Mouse (Mus musculus): ENCODE results near the gene Foxn3. TPM values are rescaled to one million over a fixed set of nuclear protein-coding genes. Genes with fewer than 3 reads are reported as not detected.

Foxn3 gene
- polyA plus RNA-seq, 1 experiment from 2014 or later, result 23.5 TPM

DNA sequence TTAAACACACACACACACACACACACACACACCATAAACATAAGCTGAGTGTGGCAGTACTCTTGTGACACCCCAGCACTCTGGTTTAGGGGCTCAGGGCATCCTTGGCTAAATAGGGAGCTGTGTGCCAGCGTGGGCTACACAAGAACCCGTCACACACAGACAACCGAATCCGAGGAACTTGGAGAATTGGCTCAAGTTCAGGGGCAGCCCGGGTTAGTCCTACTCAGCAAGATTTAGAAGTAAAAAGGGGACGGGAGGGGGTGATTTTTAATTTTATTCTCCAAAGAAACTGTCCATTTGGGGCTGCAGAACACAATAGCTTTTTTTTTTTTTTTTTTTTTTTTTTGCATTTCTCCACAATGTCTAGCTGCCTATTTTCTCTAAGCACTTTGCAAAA is 332.1 kb downstream of the Foxn3 start:
- H3K27ac ChIP-seq (ENCODE audit: low read length), result no peak overlapping the region

GRCm38 (mm10) chr12:99230783-99231048 is 332.7 kb downstream of the Foxn3 start:
- Histone ChIP-seq H3K4me2 (ENCODE audit: low read depth, low read length) (no peak overlapping the region), H3K4me3 (ENCODE audit: low read depth, low read length) (no peak overlapping the region), H3K36me3 (ENCODE audit: control insufficient read depth, insufficient read depth) (no peaks in the 10 kb centered on the region), H3K4me1 (ENCODE audit: control insufficient read depth, low read depth, low read length) (peaks cover 18% of the 10 kb centered on the region), H3K9me3 (replicated peaks; ENCODE audit: control insufficient read depth, low read length) (no peaks in the 10 kb centered on the region), H3K27me3 (ENCODE audit: control insufficient read depth, insufficient read depth, low read depth, low read length) (no peaks in the 10 kb centered on the region), H3K27ac (ENCODE audit: low read length) (no peak overlapping the region), H3K9ac (ENCODE audit: low read depth, low read length) (no peak overlapping the region)
- ATAC-seq (ENCODE audit: low read depth), result no peak
- 69% methylated on average over 5 of the region's 5 CpGs for WGBS (ENCODE audit: insufficient replicate concordance)

More for the DNA sequence above, 332.1 kb downstream of the Foxn3 start:
- H3K4me1 ChIP-seq (ENCODE audit: control insufficient read depth, low read depth, low read length), result peaks cover 18% of the 10 kb centered on the region
- H3K9me3 ChIP-seq (replicated peaks; ENCODE audit: control insufficient read depth, low read length), result no peaks in the 10 kb centered on the region
- no peak overlapping the region for H3K4me3 ChIP-seq (ENCODE audit: low read depth, low read length)
- no peaks in the 10 kb centered on the region for H3K27me3 ChIP-seq (ENCODE audit: control insufficient read depth, insufficient read depth, low read depth, low read length)
- H3K9ac ChIP-seq (ENCODE audit: low read depth, low read length), result no peak overlapping the region
- no peaks in the 10 kb centered on the region for H3K36me3 ChIP-seq (ENCODE audit: control insufficient read depth, insufficient read depth)
- H3K4me2 ChIP-seq (ENCODE audit: low read depth, low read length), result no peak overlapping the region
- 71% methylated on average over 6 of the region's 6 CpGs for whole genome bisulfite sequencing (ENCODE audit: insufficient replicate concordance)
- ATAC-seq (ENCODE audit: low read depth), result no peak

DNA sequence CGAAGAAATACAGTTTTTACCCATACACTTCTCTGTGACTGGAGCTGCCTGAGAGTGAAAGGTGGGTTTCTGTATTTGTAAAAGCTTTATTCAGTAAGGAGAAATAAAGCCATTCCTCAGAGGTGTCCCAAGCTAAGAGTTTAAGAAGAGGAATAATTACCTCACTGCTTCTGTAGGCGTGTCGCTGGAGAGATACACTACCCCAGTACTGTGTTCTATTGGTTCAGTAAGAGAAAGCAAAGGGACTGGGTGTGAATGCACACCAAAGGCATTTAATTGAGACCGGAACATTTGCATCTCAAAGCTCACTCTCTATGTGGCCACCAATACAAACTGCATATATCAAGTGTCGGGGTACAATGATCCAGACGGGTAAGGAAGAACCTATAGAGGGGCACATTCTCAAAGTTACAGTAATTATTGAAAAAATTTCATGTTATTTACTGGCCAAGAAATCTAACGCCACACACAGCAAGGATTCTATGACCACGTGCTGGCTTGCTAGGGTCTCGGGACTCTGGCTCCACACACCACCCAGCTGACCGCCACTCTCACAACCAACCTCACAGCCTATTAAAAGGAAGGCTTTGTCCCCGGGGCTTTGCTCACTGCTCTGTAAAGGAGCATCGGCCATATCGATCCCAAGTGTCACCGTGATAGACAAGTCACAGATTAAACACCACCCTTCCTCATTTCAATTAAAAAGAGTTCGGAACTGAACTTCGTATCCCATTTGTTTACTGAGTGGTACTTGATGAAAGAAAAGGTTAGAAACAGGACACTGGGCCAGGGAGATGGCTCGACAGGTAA is 333.2 kb downstream of the Foxn3 start:
- no peaks in the 10 kb centered on the region for H3K27me3 ChIP-seq (ENCODE audit: control insufficient read depth, insufficient read depth, low read depth, low read length)
- H3K4me2 ChIP-seq (ENCODE audit: low read depth, low read length), result no peak overlapping the region
- no peaks in the 10 kb centered on the region for H3K36me3 ChIP-seq (ENCODE audit: control insufficient read depth, insufficient read depth)
- H3K4me3 ChIP-seq (ENCODE audit: low read depth, low read length), result no peak overlapping the region
- peaks cover 18% of the 10 kb centered on the region for H3K4me1 ChIP-seq (ENCODE audit: control insufficient read depth, low read depth, low read length)
- no peak for ATAC-seq (ENCODE audit: low read depth)
- H3K27ac ChIP-seq (ENCODE audit: low read length), result no peak overlapping the region
- H3K9me3 ChIP-seq (replicated peaks; ENCODE audit: control insufficient read depth, low read length), result no peaks in the 10 kb centered on the region
- 74% methylated on average over 17 of the region's 17 CpGs for WGBS (ENCODE audit: insufficient replicate concordance)
- H3K9ac ChIP-seq (ENCODE audit: low read depth, low read length), result no peak overlapping the region

DNA sequence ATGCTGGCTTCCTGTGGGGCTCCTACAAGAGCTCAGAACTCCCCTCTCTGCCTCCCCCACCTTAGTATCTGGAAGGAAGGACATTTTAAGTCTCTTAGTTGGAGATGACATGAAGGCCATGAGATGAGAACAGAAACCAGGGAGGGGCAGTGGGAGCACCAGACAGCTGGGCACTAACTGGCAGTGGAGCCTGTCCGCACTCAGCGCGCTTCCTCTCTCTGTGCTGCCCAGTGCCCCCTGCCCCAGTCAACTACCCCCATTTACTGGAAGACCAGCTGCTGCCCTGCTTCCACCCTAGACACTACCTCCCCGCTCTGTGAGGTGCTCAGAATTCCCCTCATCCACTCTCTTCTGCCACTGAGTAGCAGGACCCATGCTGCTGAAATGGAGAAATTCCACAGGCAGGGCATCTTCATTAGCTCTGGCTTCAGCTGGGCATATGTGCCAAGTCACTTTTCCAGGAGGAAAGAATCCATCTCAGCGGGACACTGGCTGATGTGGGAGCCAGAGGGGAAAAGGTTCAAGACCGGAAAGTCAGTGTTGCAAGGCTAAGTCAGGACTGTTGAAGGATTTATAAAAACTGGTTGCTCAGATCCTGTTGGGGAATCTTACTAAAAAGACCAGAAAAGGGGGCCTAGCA is 335.9 kb downstream of the Foxn3 start:
- H3K27me3 ChIP-seq (ENCODE audit: control insufficient read depth, insufficient read depth, low read depth, low read length), result no peaks in the 10 kb centered on the region
- H3K36me3 ChIP-seq (ENCODE audit: control insufficient read depth, insufficient read depth), result no peaks in the 10 kb centered on the region
- ATAC-seq (ENCODE audit: low read depth), result no peak
- no peak overlapping the region for H3K9ac ChIP-seq (ENCODE audit: low read depth, low read length)
- no peak overlapping the region for H3K4me2 ChIP-seq (ENCODE audit: low read depth, low read length)
- no peak overlapping the region for H3K4me3 ChIP-seq (ENCODE audit: low read depth, low read length)
- peaks cover 4% of the 10 kb centered on the region for H3K4me1 ChIP-seq (ENCODE audit: control insufficient read depth, low read depth, low read length)
- 83% methylated on average over 6 of the region's 6 CpGs for WGBS (ENCODE audit: insufficient replicate concordance)
- no peaks in the 10 kb centered on the region for H3K9me3 ChIP-seq (replicated peaks; ENCODE audit: control insufficient read depth, low read length)
- no peak overlapping the region for H3K27ac ChIP-seq (ENCODE audit: low read length)

DNA sequence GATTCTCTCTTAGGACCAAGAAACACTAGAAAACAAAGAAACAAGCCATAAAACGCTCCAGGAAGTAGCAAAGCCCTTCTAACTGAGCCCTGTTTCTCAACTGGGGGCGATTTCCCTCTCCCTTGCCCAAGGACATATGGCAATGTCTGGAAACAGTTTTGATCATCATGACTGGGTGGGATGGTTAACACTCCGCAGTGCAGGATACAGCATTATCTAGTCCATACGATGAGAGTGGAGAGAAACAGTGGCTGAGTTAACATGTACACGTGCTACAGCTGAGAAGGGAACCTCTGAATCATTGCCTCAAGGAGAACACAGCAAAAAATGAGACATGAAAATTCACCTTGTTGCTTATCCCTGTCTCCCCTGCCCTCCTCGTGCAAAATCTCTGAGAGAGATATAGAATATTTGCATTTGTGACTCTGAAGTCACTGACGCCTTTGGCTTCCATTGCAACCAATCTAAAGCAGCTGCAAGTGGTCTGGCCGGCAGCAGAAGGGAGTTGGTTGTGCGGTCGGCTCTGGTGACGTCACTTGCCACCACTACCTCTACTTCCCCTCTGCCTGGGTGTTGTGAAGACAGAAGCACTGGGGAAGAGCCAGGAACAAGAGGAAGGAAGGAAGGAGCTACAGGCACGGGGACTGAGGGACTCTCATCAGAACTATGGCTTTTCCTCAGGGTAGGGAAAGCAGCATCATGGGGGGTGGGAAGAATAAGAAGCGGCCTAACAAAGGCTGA is 338.3 kb downstream of the Foxn3 start:
- WGBS (ENCODE audit: insufficient replicate concordance), result 33% methylated on average over 13 of the region's 13 CpGs
- no peaks in the 10 kb centered on the region; the same call in none of the 2 replicates for H3K4me1 ChIP-seq (ENCODE audit: control insufficient read depth, low read depth, low read length)
- no peaks in the 10 kb centered on the region for H3K9me3 ChIP-seq (replicated peaks; ENCODE audit: control insufficient read depth, low read length)
- no peaks in the 10 kb centered on the region for H3K27me3 ChIP-seq (ENCODE audit: control insufficient read depth, insufficient read depth, low read depth, low read length)
- H3K4me2 ChIP-seq (ENCODE audit: low read depth, low read length), result no peak overlapping the region
- H3K4me3 ChIP-seq (ENCODE audit: low read depth, low read length), result no peak overlapping the region
- H3K36me3 ChIP-seq (ENCODE audit: control insufficient read depth, insufficient read depth), result no peaks in the 10 kb centered on the region
- ATAC-seq (ENCODE audit: low read depth), result no peak
- no peak overlapping the region for H3K9ac ChIP-seq (ENCODE audit: low read depth, low read length)
- H3K27ac ChIP-seq (ENCODE audit: low read length), result no peak overlapping the region

DNA sequence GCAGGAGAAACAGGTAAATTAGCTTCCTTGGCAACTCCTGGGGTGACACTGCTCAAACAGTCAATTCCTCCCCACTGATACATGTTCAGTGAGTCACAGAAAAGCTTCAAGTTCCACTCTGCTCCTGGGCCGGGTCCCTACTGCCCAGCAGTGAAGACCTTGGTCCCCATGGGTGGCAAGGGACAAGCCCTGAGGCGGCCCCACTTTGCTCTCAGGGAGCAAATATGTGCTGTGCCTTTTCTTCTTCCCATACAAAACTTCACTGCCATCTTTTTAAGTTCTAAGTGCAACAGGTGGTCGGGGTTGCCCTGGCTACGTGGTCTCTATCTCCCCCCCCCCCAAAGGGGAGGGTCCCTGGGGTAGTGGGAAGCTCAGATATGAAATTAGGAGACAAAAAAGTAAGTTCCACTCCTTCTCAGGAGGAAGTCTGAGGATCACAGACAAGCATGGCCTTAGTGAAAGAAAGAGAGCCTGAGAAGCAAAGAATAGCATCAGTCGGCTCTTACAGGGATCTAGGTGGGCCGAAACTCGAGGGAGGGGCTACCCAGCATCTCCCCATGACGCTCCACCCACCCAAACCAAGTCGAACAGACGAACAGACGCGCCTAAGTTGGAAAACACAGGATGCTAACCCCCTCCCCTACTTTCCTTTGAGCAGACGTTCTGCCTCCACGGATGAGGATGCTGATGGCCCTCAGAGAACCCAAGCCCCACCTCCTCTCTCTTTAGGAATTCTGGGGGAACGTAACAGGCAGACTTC is 342.1 kb downstream of the Foxn3 start:
- Histone ChIP-seq H3K4me2 (ENCODE audit: low read depth, low read length) (no peak overlapping the region), H3K9me3 (replicated peaks; ENCODE audit: control insufficient read depth, low read length) (no peaks in the 10 kb centered on the region), H3K36me3 (ENCODE audit: control insufficient read depth, insufficient read depth) (no peaks in the 10 kb centered on the region), H3K4me3 (ENCODE audit: low read depth, low read length) (no peak overlapping the region), H3K4me1 (ENCODE audit: control insufficient read depth, low read depth, low read length) (no peaks in the 10 kb centered on the region), H3K27ac (ENCODE audit: low read length) (no peak overlapping the region), H3K27me3 (ENCODE audit: control insufficient read depth, insufficient read depth, low read depth, low read length) (no peaks in the 10 kb centered on the region), H3K9ac (ENCODE audit: low read depth, low read length) (no peak overlapping the region)
- 71% methylated on average over 15 of the region's 15 CpGs for WGBS (ENCODE audit: insufficient replicate concordance)
- ATAC-seq (ENCODE audit: low read depth), result no peak

- H3K4me3 ChIP-seq (ENCODE audit: low read depth, low read length), result no peak overlapping the region
- no peak for ATAC-seq (ENCODE audit: low read depth)
- H3K36me3 ChIP-seq (ENCODE audit: control insufficient read depth, insufficient read depth), result no peaks in the 10 kb centered on the region
- no peaks in the 10 kb centered on the region for H3K27me3 ChIP-seq (ENCODE audit: control insufficient read depth, insufficient read depth, low read depth, low read length)
- H3K27ac ChIP-seq (ENCODE audit: low read length), result no peak overlapping the region
- H3K4me2 ChIP-seq (ENCODE audit: low read depth, low read length), result no peak overlapping the region
- H3K9me3 ChIP-seq (replicated peaks; ENCODE audit: control insufficient read depth, low read length), result no peaks in the 10 kb centered on the region
- no peak overlapping the region for H3K9ac ChIP-seq (ENCODE audit: low read depth, low read length)
- no peaks in the 10 kb centered on the region for H3K4me1 ChIP-seq (ENCODE audit: control insufficient read depth, low read depth, low read length)
- 80% methylated on average over 8 of the region's 8 CpGs for WGBS (ENCODE audit: insufficient replicate concordance)
Measured at GRCm38 (mm10) chr12:99220333-99220732, 343.0 kb downstream of the Foxn3 start.

- Histone ChIP-seq H3K4me3 (ENCODE audit: low read depth, low read length) (no peak overlapping the region), H3K27ac (ENCODE audit: low read length) (no peak overlapping the region), H3K4me2 (ENCODE audit: low read depth, low read length) (no peak overlapping the region), H3K4me1 (ENCODE audit: control insufficient read depth, low read depth, low read length) (no peaks in the 10 kb centered on the region), H3K9ac (ENCODE audit: low read depth, low read length) (no peak overlapping the region), H3K27me3 (ENCODE audit: control insufficient read depth, insufficient read depth, low read depth, low read length) (no peaks in the 10 kb centered on the region), H3K36me3 (ENCODE audit: control insufficient read depth, insufficient read depth) (no peaks in the 10 kb centered on the region), H3K9me3 (replicated peaks; ENCODE audit: control insufficient read depth, low read length) (no peaks in the 10 kb centered on the region)
- no peak for ATAC-seq (ENCODE audit: low read depth)
- WGBS (ENCODE audit: insufficient replicate concordance), result 58% methylated on average over 5 of the region's 5 CpGs
Measured at GRCm38 (mm10) chr12:99219812-99220211, 343.6 kb downstream of the Foxn3 start.
